Mouse (Mus musculus) MEL (cell line): ENCODE results near the gene Btnl10. TPM values are rescaled to one million over a fixed set of nuclear protein-coding genes. Genes with fewer than 3 reads are reported as not detected.

Source experiments
- DNase-seq: peaks from one replicate; pipeline ENCODE4 v3.0.0; 2011; ENCODE audit warnings: low read depth, low spot score
- H3K27ac ChIP-seq: 2 replicates; pipeline ENCODE4 v1.5.1; 2012; ENCODE audit warnings: low read depth, mild to moderate bottlenecking, control low read depth, low read length, moderate library complexity; ENCODE audit not compliant: control insufficient read depth
- H3K27me3 ChIP-seq, 2 experiments: fragments of 150-350 bp in 1 of 2; sonication (generic) in 1 of 2; 2 replicates each; pipeline ENCODE4 v1.6.1; 2012; ENCODE audit warnings: low read length in 2 of 2, mild to moderate bottlenecking in 2 of 2, improper control_type of control experiment in 1 of 2, moderate library complexity in 1 of 2; ENCODE audit not compliant: insufficient read depth in 2 of 2, control insufficient read depth in 1 of 2
- H3K36me3 ChIP-seq, 2 experiments: 2 replicates each; pipeline ENCODE4 v1.6.1; 2012 to 2014; ENCODE audit warnings: low read length in 2 of 2, improper control_type of control experiment in 1 of 2, inconsistent platforms in 1 of 2, mild to moderate bottlenecking in 1 of 2; ENCODE audit not compliant: insufficient read depth in 2 of 2, control insufficient read depth in 1 of 2
- H3K4me1 ChIP-seq, 2 experiments: fragments of 150-350 bp in 1 of 2; sonication (generic) in 1 of 2; 2 replicates each; pipeline ENCODE4 v1.6.1; 2012; ENCODE audit warnings: low read length in 2 of 2, improper control_type of control experiment in 1 of 2, mild to moderate bottlenecking in 1 of 2; ENCODE audit not compliant: insufficient read depth in 2 of 2, control insufficient read depth in 1 of 2
- H3K4me3 ChIP-seq, 2 experiments: fragments of 150-350 bp in 1 of 2; sonication (generic) in 1 of 2; 2 replicates each; pipeline ENCODE4 v1.5.1; 2012; ENCODE audit warnings: low read depth in 2 of 2, low read length in 2 of 2, mild to moderate bottlenecking in 2 of 2, moderate library complexity in 2 of 2, control low read depth in 1 of 2, improper control_type of control experiment in 1 of 2; ENCODE audit not compliant: control insufficient read depth in 1 of 2, insufficient read depth in 1 of 2
- H3K79me2 ChIP-seq: 2 replicates; pipeline ENCODE4 v1.6.1; 2012; ENCODE audit warnings: mild to moderate bottlenecking, low read length, moderate library complexity; ENCODE audit not compliant: control insufficient read depth, poor library complexity, insufficient read depth
- H3K9ac ChIP-seq: 2 replicates; pipeline ENCODE4 v1.6.1; 2012; ENCODE audit warnings: low read depth, mild to moderate bottlenecking, control low read depth, low read length, moderate library complexity; ENCODE audit not compliant: control insufficient read depth, poor library complexity, severe bottlenecking
- H3K9me3 ChIP-seq: fragments of 150-350 bp; sonication (generic); replicated peaks from 2 replicates; pipeline ENCODE4 v1.6.1; 2012; ENCODE audit warnings: mild to moderate bottlenecking, low read length, improper control_type of control experiment, moderate library complexity; ENCODE audit not compliant: insufficient read depth
- CHD2 ChIP-seq: IDR thresholded peaks from 2 replicates; pipeline ENCODE4 v1.6.1; 2011; ENCODE audit warnings: low read length, improper control_type of control experiment
- E2F4 ChIP-seq: IDR thresholded peaks from 2 replicates; pipeline ENCODE4 v1.6.1; 2011; ENCODE audit warnings: low read depth, low read length, improper control_type of control experiment, borderline replicate concordance
- ELF1 ChIP-seq: IDR thresholded peaks from 2 replicates; pipeline ENCODE4 v1.6.1; 2014; ENCODE audit warnings: low read depth, mild to moderate bottlenecking, inconsistent platforms, low read length, improper control_type of control experiment, moderate library complexity
- HCFC1 ChIP-seq: IDR thresholded peaks from 2 replicates; pipeline ENCODE4 v1.6.1; 2012; ENCODE audit warnings: low read depth, mild to moderate bottlenecking, inconsistent platforms, low read length, improper control_type of control experiment, moderate library complexity
- MAZ ChIP-seq: IDR thresholded peaks from 2 replicates; pipeline ENCODE4 v1.6.1; 2012; ENCODE audit warnings: low read depth, mild to moderate bottlenecking, inconsistent platforms, low read length, improper control_type of control experiment
- MEF2A ChIP-seq: IDR thresholded peaks from 2 replicates; pipeline ENCODE4 v1.6.1; 2014; ENCODE audit warnings: low read depth, mild to moderate bottlenecking, inconsistent platforms, low read length, improper control_type of control experiment; ENCODE audit not compliant: poor library complexity, insufficient replicate concordance, severe bottlenecking; ENCODE audit errors: extremely low read depth
- MXI1 ChIP-seq: IDR thresholded peaks from 2 replicates; pipeline ENCODE4 v1.6.1; 2011; ENCODE audit warnings: mild to moderate bottlenecking, low read depth, low read length, improper control_type of control experiment
- MYB ChIP-seq: IDR thresholded peaks from 2 replicates; pipeline ENCODE4 v1.6.1; 2011; ENCODE audit warnings: mild to moderate bottlenecking, low read depth, low read length, improper control_type of control experiment
- MYC ChIP-seq: IDR thresholded peaks from 2 replicates; pipeline ENCODE4 v1.6.1; 2011; ENCODE audit warnings: low read depth, mild to moderate bottlenecking, low read length, improper control_type of control experiment, moderate library complexity
- POLR2AphosphoS2 ChIP-seq: IDR thresholded peaks from 2 replicates; pipeline ENCODE4 v1.6.1; 2011; ENCODE audit warnings: low read length, improper control_type of control experiment
- POLR2AphosphoS5 ChIP-seq: IDR thresholded peaks from 2 replicates; pipeline ENCODE4 v1.6.1; 2012; ENCODE audit warnings: low read depth, borderline replicate concordance, mild to moderate bottlenecking, inconsistent platforms, low read length, moderate library complexity, mixed read lengths
- RAD21 ChIP-seq: IDR thresholded peaks from 2 replicates; pipeline ENCODE4 v1.6.1; 2011; ENCODE audit warnings: mild to moderate bottlenecking, low read depth, low read length, improper control_type of control experiment
- SMC3 ChIP-seq: IDR thresholded peaks from 2 replicates; pipeline ENCODE4 v1.6.1; 2011; ENCODE audit warnings: low read depth, low read length, improper control_type of control experiment
- USF1 ChIP-seq: IDR thresholded peaks from 2 replicates; pipeline ENCODE4 v1.6.1; 2014; ENCODE audit warnings: low read depth, mild to moderate bottlenecking, inconsistent platforms, low read length, improper control_type of control experiment, moderate library complexity
- USF2 ChIP-seq, 2 experiments: IDR thresholded peaks; 2 replicates each; pipeline ENCODE4 v1.6.1; 2011 to 2012; ENCODE audit warnings: improper control_type of control experiment in 2 of 2, low read length in 2 of 2, borderline replicate concordance in 1 of 2, inconsistent platforms in 1 of 2, low read depth in 1 of 2, mild to moderate bottlenecking in 1 of 2; ENCODE audit not compliant: insufficient read depth in 1 of 2
- ZC3H11A ChIP-seq: IDR thresholded peaks from 2 replicates; pipeline ENCODE4 v1.6.1; 2012; ENCODE audit warnings: low read depth, mild to moderate bottlenecking, inconsistent platforms, low read length, improper control_type of control experiment
- polyA plus RNA-seq, 2 experiments: library from polyadenylated mRNA; stranded (reverse) in 1 of 2; unstranded in 1 of 2; fragments of >175 nt in 1 of 2; fragments of >200 nt in 1 of 2; gene quantifications; 2 replicates each; pipeline versions ENCODE4 v1.2.1 to v1.2.4; 2012; ENCODE audit warnings: low replicate concordance in 2 of 2, low read depth in 1 of 2; ENCODE audit not compliant: insufficient read length in 2 of 2, insufficient read depth in 1 of 2, missing spikeins in 1 of 2
- total RNA-seq: library from RNA; depleted of rRNA; stranded (reverse); fragments of 300-350 nt; gene quantifications from 2 replicates; pipeline ENCODE4 v1.2.3, GENCODE M21; 2012

Gene Btnl10
- total and polyA plus RNA-seq, 3 experiments, result 0.92 to 1.7 TPM; not detected in 1

- DNase-seq, result no peak
- Histone ChIP-seq H3K36me3 (peaks cover 0 to 10% of the 10 kb centered on the region in 2 experiments; a peak in 2 of 4 replicates), H3K79me2 (peaks cover 11% of the 10 kb centered on the region), H3K27ac (no peak overlapping the region), H3K9ac (no peak overlapping the region), H3K27me3 (no peaks in the 10 kb centered on the region), H3K4me3 (no peak overlapping the region), H3K4me1 (peaks cover 5 to 8% of the 10 kb centered on the region in 2 experiments; a peak in 3 of 4 replicates), H3K9me3 (no peaks in the 10 kb centered on the region)
- no peak for TF ChIP-seq POLR2AphosphoS5
- TF ChIP-seq ELF1, result no peak
- TF ChIP-seq USF2 (IDR thresholded peaks at IDR 0.05; ENCODE audit: borderline replicate concordance in 1 of 2, insufficient read depth in 1 of 2, low read depth in 1 of 2, low read length in 2 of 2), result no peak
- TF ChIP-seq SMC3, result no peak
- no peak for TF ChIP-seq MAZ
- no peak for TF ChIP-seq USF1
- TF ChIP-seq MYC, result no peak
- no peak for TF ChIP-seq MYB
- no peak for TF ChIP-seq POLR2AphosphoS2
- TF ChIP-seq MXI1, result no peak
- TF ChIP-seq MEF2A, result no peak
Observed at GRCm38 (mm10) chr11:58958536-58958935, 40.8 kb downstream of the Btnl10 start.

- no peaks in the 10 kb centered on the region for H3K9me3 ChIP-seq
- no peak for DNase-seq
- TF ChIP-seq MXI1 (no peak), CHD2 (no peak), E2F4 (no peak), RAD21 (no peak), HCFC1 (no peak), POLR2AphosphoS2 (no peak), ZC3H11A (no peak)
- TF ChIP-seq, all 39 proteins: peak for 0
- peaks cover 11% of the 10 kb centered on the region for H3K79me2 ChIP-seq
- no peak overlapping the region for H3K27ac ChIP-seq
- H3K4me3 ChIP-seq, result no peak overlapping the region
- H3K4me1 ChIP-seq, result peaks cover 5% of the 10 kb centered on the region in 2 experiments; a peak in 3 of 4 replicates
- peaks cover 0 to 10% of the 10 kb centered on the region in 2 experiments; a peak in 2 of 4 replicates for H3K36me3 ChIP-seq
- no peaks in the 10 kb centered on the region for H3K27me3 ChIP-seq
- H3K9ac ChIP-seq, result no peak overlapping the region
Observed at GRCm38 (mm10) chr11:58959186-58959825, 41.6 kb downstream of the Btnl10 start.
